Mouse (Mus musculus): ENCODE results near the gene Vps25. TPM values are rescaled to one million over a fixed set of nuclear protein-coding genes. Genes with fewer than 3 reads are reported as not detected.
A peak's percentile ranks its signal among the peaks of the same experiment; 100 is the strongest.

The Vps25 gene
- polyA plus RNA-seq, 2 experiments = 36.3 to 90.0 TPM

GRCm38 (mm10) chr11:101287306-101287705 lies 33.8 kb downstream of the Vps25 start:
- no peak for TF ChIP-seq EP300 (IDR thresholded peaks at IDR 0.05; ENCODE audit: low read depth)
- TF ChIP-seq CTCF (IDR thresholded peaks at IDR 0.05; ENCODE audit: low read depth) = no peak
- H3K4me2 ChIP-seq (ENCODE audit: low read depth) = no peak overlapping the region
- no peaks in the 10 kb centered on the region for H3K9me3 ChIP-seq (ENCODE audit: control insufficient read depth, low read length)
- no peak for ATAC-seq (ENCODE audit: insufficient read depth)
- H3K4me1 ChIP-seq (replicated peaks; ENCODE audit: control insufficient read depth in 2 of 2, insufficient read depth in 2 of 2, low read length in 1 of 2) = no peaks in the 10 kb centered on the region
- H3K36me3 ChIP-seq (replicated peaks; ENCODE audit: control insufficient read depth, insufficient read depth, low read depth) = peaks cover 46% of the 10 kb centered on the region
- 69% methylated on average over 9 of the region's 9 CpGs for WGBS (ENCODE audit: insufficient replicate concordance)
- no peak overlapping the region for H3K9ac ChIP-seq (replicated peaks)
- no peak overlapping the region for H3K27ac ChIP-seq
- DNase-seq (ENCODE audit: low read depth in 3 of 3, low spot score in 3 of 3) = peak in 1 of 3 experiments; percentile 25
- no peaks in the 10 kb centered on the region for H3K27me3 ChIP-seq (ENCODE audit: control insufficient read depth, insufficient read depth, low read length)
- no peak overlapping the region for H3K4me3 ChIP-seq (ENCODE audit: insufficient read depth in 1 of 2, low read depth in 2 of 2, low read length in 2 of 2)

GRCm38 (mm10) chr11:101291231-101291630 lies 37.7 kb downstream of the Vps25 start:
- no peaks in the 10 kb centered on the region for H3K27me3 ChIP-seq (ENCODE audit: control insufficient read depth, insufficient read depth, low read length)
- H3K4me3 ChIP-seq (ENCODE audit: insufficient read depth in 1 of 2, low read depth in 2 of 2, low read length in 2 of 2) = no peak overlapping the region
- DNase-seq (ENCODE audit: low read depth in 3 of 3, low spot score in 3 of 3) (no peak), ATAC-seq (ENCODE audit: insufficient read depth) (no peak)
- H3K27ac ChIP-seq = no peak overlapping the region
- H3K4me2 ChIP-seq (ENCODE audit: low read depth) = no peak overlapping the region
- H3K9me3 ChIP-seq (ENCODE audit: control insufficient read depth, low read length) = no peaks in the 10 kb centered on the region
- H3K36me3 ChIP-seq (replicated peaks; ENCODE audit: control insufficient read depth, insufficient read depth, low read depth) = peaks cover 79% of the 10 kb centered on the region
- no peak overlapping the region for H3K9ac ChIP-seq (replicated peaks)
- WGBS (ENCODE audit: insufficient replicate concordance) = 83% methylated on average over 8 of the region's 8 CpGs
- no peak for TF ChIP-seq EP300 (IDR thresholded peaks at IDR 0.05; ENCODE audit: low read depth)
- no peak for TF ChIP-seq CTCF (IDR thresholded peaks at IDR 0.05; ENCODE audit: low read depth)
- H3K4me1 ChIP-seq (replicated peaks; ENCODE audit: control insufficient read depth in 2 of 2, insufficient read depth in 2 of 2, low read length in 1 of 2) = no peaks in the 10 kb centered on the region

GRCm38 (mm10) chr11:101295191-101295590 lies 41.7 kb downstream of the Vps25 start:
- no peaks in the 10 kb centered on the region for H3K9me3 ChIP-seq (ENCODE audit: control insufficient read depth, low read length)
- no peaks in the 10 kb centered on the region for H3K27me3 ChIP-seq (ENCODE audit: control insufficient read depth, insufficient read depth, low read length)
- H3K27ac ChIP-seq = no peak overlapping the region
- peaks cover 88% of the 10 kb centered on the region for H3K36me3 ChIP-seq (replicated peaks; ENCODE audit: control insufficient read depth, insufficient read depth, low read depth)
- no peak overlapping the region for H3K4me2 ChIP-seq (ENCODE audit: low read depth)
- no peak for DNase-seq (ENCODE audit: low read depth in 3 of 3, low spot score in 3 of 3)
- WGBS (ENCODE audit: insufficient replicate concordance) = 96% methylated on average over 8 of the region's 8 CpGs
- peaks cover under 1% of the 10 kb centered on the region in 2 experiments; a peak in 2 of 4 replicates for H3K4me1 ChIP-seq (replicated peaks; ENCODE audit: control insufficient read depth in 2 of 2, insufficient read depth in 2 of 2, low read length in 1 of 2)
- TF ChIP-seq CTCF (IDR thresholded peaks at IDR 0.05; ENCODE audit: low read depth) = no peak
- TF ChIP-seq EP300 (IDR thresholded peaks at IDR 0.05; ENCODE audit: low read depth) = no peak
- H3K9ac ChIP-seq (replicated peaks) = no peak overlapping the region
- H3K4me3 ChIP-seq (ENCODE audit: insufficient read depth in 1 of 2, low read depth in 2 of 2, low read length in 2 of 2) = no peak overlapping the region
- ATAC-seq (ENCODE audit: insufficient read depth) = no peak

GRCm38 (mm10) chr11:101300881-101301280 lies 47.4 kb downstream of the Vps25 start:
- WGBS (ENCODE audit: insufficient replicate concordance) = 56% methylated on average over 7 of the region's 7 CpGs

GRCm38 (mm10) chr11:101301299-101302003 lies 47.9 kb downstream of the Vps25 start:
- ATAC-seq (ENCODE audit: insufficient read depth) = peak; percentile 60
- whole genome bisulfite sequencing (ENCODE audit: insufficient replicate concordance) = 8% methylated on average over 26 of the region's 26 CpGs
- H3K4me1 ChIP-seq (replicated peaks; ENCODE audit: control insufficient read depth in 2 of 2, insufficient read depth in 2 of 2, low read length in 1 of 2) = peaks cover 12 to 16% of the 10 kb centered on the region in 2 experiments
- peak overlapping the region; percentile 73 for H3K4me2 ChIP-seq (ENCODE audit: low read depth)
- no peak for DNase-seq (ENCODE audit: low read depth in 3 of 3, low spot score in 3 of 3)
- H3K9ac ChIP-seq (replicated peaks) = peak overlapping the region; percentile 94
- H3K9me3 ChIP-seq (ENCODE audit: control insufficient read depth, low read length) = no peaks in the 10 kb centered on the region
- TF ChIP-seq CTCF (IDR thresholded peaks at IDR 0.05; ENCODE audit: low read depth) (no peak), EP300 (IDR thresholded peaks at IDR 0.05; ENCODE audit: low read depth) (no peak)
- no peaks in the 10 kb centered on the region for H3K27me3 ChIP-seq (ENCODE audit: control insufficient read depth, insufficient read depth, low read length)
- peaks cover 35% of the 10 kb centered on the region for H3K36me3 ChIP-seq (replicated peaks; ENCODE audit: control insufficient read depth, insufficient read depth, low read depth)
- peak overlapping the region; percentile 56 for H3K27ac ChIP-seq
- peak overlapping the region; percentile 72 to 90 for H3K4me3 ChIP-seq (ENCODE audit: insufficient read depth in 1 of 2, low read depth in 2 of 2, low read length in 2 of 2)

More at GRCm38 (mm10) chr11:101300881-101301280, 47.4 kb downstream of the Vps25 start:
- H3K4me1 ChIP-seq (replicated peaks; ENCODE audit: control insufficient read depth in 2 of 2, insufficient read depth in 2 of 2, low read length in 1 of 2) = peaks cover 12 to 16% of the 10 kb centered on the region in 2 experiments
- no peaks in the 10 kb centered on the region for H3K9me3 ChIP-seq (ENCODE audit: control insufficient read depth, low read length)
- peak overlapping the region; percentile 72 to 90 for H3K4me3 ChIP-seq (ENCODE audit: insufficient read depth in 1 of 2, low read depth in 2 of 2, low read length in 2 of 2)
- no peaks in the 10 kb centered on the region for H3K27me3 ChIP-seq (ENCODE audit: control insufficient read depth, insufficient read depth, low read length)
- TF ChIP-seq CTCF (IDR thresholded peaks at IDR 0.05; ENCODE audit: low read depth) = peak; percentile 78
- TF ChIP-seq EP300 (IDR thresholded peaks at IDR 0.05; ENCODE audit: low read depth) = no peak
- peak overlapping the region; percentile 94 for H3K9ac ChIP-seq (replicated peaks)
- ATAC-seq (ENCODE audit: insufficient read depth) = no peak
- peak overlapping the region; percentile 73 for H3K4me2 ChIP-seq (ENCODE audit: low read depth)
- no peak overlapping the region for H3K27ac ChIP-seq
- peaks cover 39% of the 10 kb centered on the region for H3K36me3 ChIP-seq (replicated peaks; ENCODE audit: control insufficient read depth, insufficient read depth, low read depth)
- DNase-seq (ENCODE audit: low read depth in 3 of 3, low spot score in 3 of 3) = peak in 2 of 3 experiments; percentile 25 to 45
